Mouse (Mus musculus) intestine, embryonic 16.5 days (tissue): ENCODE measurements around the gene Samd4b. TPM values are rescaled to one million over a fixed set of nuclear protein-coding genes. Genes with fewer than 3 reads are reported as not detected.
A peak's percentile ranks its signal among the peaks of the same experiment; 100 is the strongest.

Experiments used
- ATAC-seq: fragments of 200-750 bp; cut with Nextera tagmentation; 2 replicates; pipeline ENCODE4 v1.8.0; 2017; ENCODE audit warnings: moderate TSS enrichment, moderate library complexity
- H3K27ac ChIP-seq: fragments of 300-500 bp; sonication (generic); 2 replicates; pipeline ENCODE4 v1.5.1; 2014; ENCODE audit warnings: mild to moderate bottlenecking, low read length
- H3K27me3 ChIP-seq: fragments of 300-500 bp; sonication (generic); replicated peaks from 2 replicates; pipeline ENCODE4 v1.6.1; 2014; ENCODE audit warnings: low read length, control low read depth, mixed read lengths; ENCODE audit not compliant: control insufficient read depth, insufficient read depth
- H3K36me3 ChIP-seq: fragments of 300-500 bp; sonication (generic); 2 replicates; pipeline ENCODE4 v1.6.1; 2014; ENCODE audit warnings: low read length, control low read depth; ENCODE audit not compliant: control insufficient read depth, insufficient read depth
- H3K4me1 ChIP-seq: fragments of 300-500 bp; sonication (generic); 2 replicates; pipeline ENCODE4 v1.6.1; 2014; ENCODE audit warnings: low read length, control low read depth, mixed read lengths; ENCODE audit not compliant: control insufficient read depth, insufficient read depth
- H3K4me2 ChIP-seq: fragments of 300-500 bp; sonication (generic); 2 replicates; pipeline ENCODE4 v1.6.1; 2014; ENCODE audit warnings: low read depth, low read length, control low read depth
- H3K4me3 ChIP-seq: fragments of 300-500 bp; sonication (generic); 2 replicates; pipeline ENCODE4 v1.5.1; 2014; ENCODE audit warnings: mild to moderate bottlenecking, low read length
- H3K9ac ChIP-seq: fragments of 300-500 bp; sonication (generic); 2 replicates; pipeline ENCODE4 v1.6.1; 2014; ENCODE audit warnings: low read depth, low read length
- H3K9me3 ChIP-seq: fragments of 300-500 bp; sonication (generic); 2 replicates; pipeline ENCODE4 v1.6.1; 2016; ENCODE audit warnings: low read length, control low read depth; ENCODE audit not compliant: control insufficient read depth
- WGBS: fragments of 180-500 bp; shearing (Covaris S2); extraction: QIAGEN DNeasy Blood & Tissue Kit; methylation state at CpG from one replicate; pipeline ENCODE4 v1.1.7; 2014; 5-methylcytosine and 5-hydroxymethylcytosine counted together
- polyA plus RNA-seq: library from polyadenylated mRNA; unstranded; fragments of >200 nt; fragmentation: Nextera tagmentation; extraction: Ambion mirVana; gene quantifications from 2 replicates; pipeline ENCODE4 v1.2.1, GENCODE M21; 2015

Samd4b gene
- polyA plus RNA-seq, 1 experiment from 2014 or later = 7.8 TPM

- 0 out of 2 replicates have a peak, but pooled peaks have one; percentile 18 for ATAC-seq
Observed at GRCm38 (mm10) chr7:28558486-28558885, 39.5 kb downstream of the Samd4b start.

DNA sequence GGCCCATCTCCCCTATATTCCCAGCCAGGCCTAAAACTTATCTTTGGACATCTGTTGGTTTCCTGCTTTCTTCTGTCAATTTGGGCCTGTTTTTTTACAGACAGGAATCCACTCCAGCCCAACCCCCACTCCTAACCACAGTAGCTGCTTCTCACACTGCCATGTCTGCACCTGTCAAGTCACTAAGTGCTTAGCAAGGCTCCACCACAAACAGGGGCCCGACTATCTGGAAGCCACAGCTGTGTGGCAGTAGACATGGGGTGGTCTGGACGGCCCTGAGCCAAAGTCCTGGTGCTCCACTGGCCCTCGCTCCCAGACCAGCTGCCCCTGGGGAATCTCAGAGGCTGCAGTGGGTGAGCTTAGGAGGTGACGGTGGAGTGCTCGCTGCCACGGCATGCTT lies 40.2 kb downstream of the Samd4b start:
- WGBS = 76% methylated on average over 6 of the region's 6 CpGs
- Histone ChIP-seq H3K4me2 (no peak overlapping the region), H3K36me3 (peaks cover 18% of the 10 kb centered on the region), H3K9ac (no peak overlapping the region), H3K4me1 (peaks cover 16% of the 10 kb centered on the region), H3K27ac (no peak overlapping the region), H3K27me3 (no peaks in the 10 kb centered on the region), H3K9me3 (no peaks in the 10 kb centered on the region), H3K4me3 (no peak overlapping the region)
- no peak for ATAC-seq

More at GRCm38 (mm10) chr7:28558486-28558885, 39.5 kb downstream of the Samd4b start:
- no peak overlapping the region for H3K9ac ChIP-seq
- H3K4me3 ChIP-seq = no peak overlapping the region
- no peak overlapping the region for H3K4me2 ChIP-seq
- no peaks in the 10 kb centered on the region for H3K9me3 ChIP-seq
- peaks cover 20% of the 10 kb centered on the region for H3K36me3 ChIP-seq
- no peaks in the 10 kb centered on the region for H3K27me3 ChIP-seq
- H3K27ac ChIP-seq = no peak overlapping the region
- peaks cover 16% of the 10 kb centered on the region for H3K4me1 ChIP-seq
- WGBS = 57% methylated on average over 4 of the region's 4 CpGs

DNA sequence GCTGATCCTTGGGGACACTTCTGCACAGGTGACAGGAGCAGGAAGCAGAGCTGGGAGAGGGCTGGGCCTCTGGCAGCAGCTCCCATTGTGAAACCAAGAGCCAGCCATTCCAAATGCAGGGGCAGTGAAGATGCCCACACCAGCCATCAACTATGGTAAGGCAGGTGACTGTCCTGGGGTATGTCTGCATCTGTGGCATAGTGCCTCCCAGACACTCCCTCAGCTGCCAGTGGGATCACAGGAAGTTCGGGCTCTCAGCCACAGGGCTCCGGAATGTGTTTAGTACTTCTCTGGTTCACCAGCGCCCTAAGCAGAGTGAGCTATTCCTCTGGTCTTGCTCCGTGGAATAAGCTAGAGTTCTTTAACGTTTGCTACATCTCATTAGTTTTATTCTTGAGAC lies 40.9 kb downstream of the Samd4b start:
- WGBS = 60% methylated on average over 5 of the region's 5 CpGs
- Histone ChIP-seq H3K9me3 (no peaks in the 10 kb centered on the region), H3K36me3 (peaks cover 18% of the 10 kb centered on the region), H3K4me3 (no peak overlapping the region), H3K4me1 (peaks cover 16% of the 10 kb centered on the region), H3K9ac (no peak overlapping the region), H3K27me3 (no peaks in the 10 kb centered on the region), H3K27ac (no peak overlapping the region), H3K4me2 (no peak overlapping the region)
- no peak for ATAC-seq

GRCm38 (mm10) chr7:28555939-28556535 lies 41.9 kb downstream of the Samd4b start:
- no peaks in the 10 kb centered on the region for H3K9me3 ChIP-seq
- peaks cover 16% of the 10 kb centered on the region for H3K4me1 ChIP-seq
- no peak overlapping the region for H3K4me3 ChIP-seq
- 9% methylated on average over 5 of the region's 5 CpGs for WGBS
- H3K36me3 ChIP-seq = peaks cover 12% of the 10 kb centered on the region
- ATAC-seq = peak; percentile 52
- no peak overlapping the region for H3K4me2 ChIP-seq
- H3K27me3 ChIP-seq = no peaks in the 10 kb centered on the region
- H3K9ac ChIP-seq = no peak overlapping the region
- no peak overlapping the region for H3K27ac ChIP-seq

- Histone ChIP-seq H3K9ac (no peak overlapping the region), H3K27ac (no peak overlapping the region), H3K4me1 (peaks cover 10% of the 10 kb centered on the region; the same call in 1 of the 2 replicates), H3K9me3 (no peaks in the 10 kb centered on the region; the same call in 1 of the 2 replicates), H3K27me3 (no peaks in the 10 kb centered on the region), H3K4me3 (no peak overlapping the region), H3K4me2 (no peak overlapping the region), H3K36me3 (no peaks in the 10 kb centered on the region)
- ATAC-seq = no peak
- 87% methylated on average over 6 of the region's 6 CpGs for WGBS
Observed at GRCm38 (mm10) chr7:28553076-28553475, 44.9 kb downstream of the Samd4b start.

DNA sequence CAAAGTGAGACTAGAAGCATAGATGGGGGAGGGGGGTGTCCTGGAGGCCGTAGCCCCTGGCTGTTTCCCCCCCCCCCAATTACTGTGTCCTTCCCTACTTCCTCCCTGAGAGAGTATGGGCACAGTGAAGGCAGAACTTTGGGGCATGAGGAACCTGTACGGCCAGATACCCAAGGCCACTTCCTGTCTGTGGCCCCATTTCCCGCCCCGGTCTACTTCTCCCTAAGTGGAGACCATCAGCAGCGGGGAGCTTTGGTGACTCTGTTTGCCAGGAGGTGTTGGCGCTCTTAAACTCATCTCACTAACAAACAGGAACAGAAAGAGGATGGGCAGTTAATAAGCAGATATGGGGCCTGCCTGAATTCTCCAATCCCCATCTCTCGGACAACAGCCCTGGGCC lies 50.3 kb downstream of the Samd4b start:
- Histone ChIP-seq H3K27me3 (peaks cover 26% of the 10 kb centered on the region), H3K36me3 (no peaks in the 10 kb centered on the region), H3K27ac (no peak overlapping the region), H3K4me1 (peaks cover 20% of the 10 kb centered on the region), H3K9ac (no peak overlapping the region), H3K4me3 (no peak overlapping the region), H3K4me2 (no peak overlapping the region), H3K9me3 (no peaks in the 10 kb centered on the region; the same call in 1 of the 2 replicates)
- no peak for ATAC-seq
- 67% methylated on average over 7 of the region's 7 CpGs for WGBS

DNA sequence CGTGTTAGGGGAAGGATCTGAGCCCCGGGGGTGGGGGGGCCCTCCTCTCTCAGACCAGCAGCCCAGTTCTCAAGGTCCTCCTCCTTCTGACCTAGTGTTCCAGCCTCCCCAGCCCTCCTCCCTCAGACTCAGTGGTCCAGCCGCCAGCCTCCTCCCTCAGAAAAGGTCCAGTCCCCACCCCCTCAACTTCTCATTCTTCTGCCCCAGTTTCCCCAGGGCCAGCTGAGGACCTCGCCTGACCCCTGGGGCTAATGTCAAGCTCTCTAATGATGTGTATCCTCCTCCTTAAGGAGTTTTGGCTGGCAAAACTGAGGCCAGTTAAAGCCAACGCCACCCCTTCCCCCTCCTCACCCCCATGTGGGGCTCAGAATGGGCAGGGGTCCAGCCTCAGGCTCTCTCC lies 50.8 kb downstream of the Samd4b start, which contains the start of gene Nccrp1:
Nccrp1 (minus strand) TSS at position 101 of the 400 bp plus-strand sequence.
- 6% methylated on average over 5 of the region's 5 CpGs for WGBS
- no peak for ATAC-seq
- H3K36me3 ChIP-seq = no peaks in the 10 kb centered on the region
- peak within 1 kb of the TSS; percentile 39; the same call in 1 of the 2 replicates for H3K9ac ChIP-seq
- H3K4me2 ChIP-seq = peak within 1 kb of the TSS; percentile 42
- H3K4me3 ChIP-seq = peak within 1 kb of the TSS; percentile 23
- H3K4me1 ChIP-seq = peaks cover 20% of the 10 kb centered on the region
- H3K9me3 ChIP-seq = no peaks in the 10 kb centered on the region; the same call in 1 of the 2 replicates
- no peak within 1 kb of the TSS for H3K27ac ChIP-seq
- peaks cover 26% of the 10 kb centered on the region for H3K27me3 ChIP-seq

GRCm38 (mm10) chr7:28546649-28547048 lies 51.3 kb downstream of the Samd4b start:
- Histone ChIP-seq H3K9ac (peak overlapping the region; percentile 39; the same call in 1 of the 2 replicates), H3K4me2 (peak overlapping the region; percentile 42), H3K4me3 (peak overlapping the region; percentile 23), H3K36me3 (no peaks in the 10 kb centered on the region), H3K27ac (no peak overlapping the region), H3K27me3 (peaks cover 26% of the 10 kb centered on the region), H3K9me3 (no peaks in the 10 kb centered on the region; the same call in 1 of the 2 replicates), H3K4me1 (peaks cover 20% of the 10 kb centered on the region)
- WGBS = 4% methylated on average over 22 of the region's 22 CpGs
- ATAC-seq = no peak

DNA sequence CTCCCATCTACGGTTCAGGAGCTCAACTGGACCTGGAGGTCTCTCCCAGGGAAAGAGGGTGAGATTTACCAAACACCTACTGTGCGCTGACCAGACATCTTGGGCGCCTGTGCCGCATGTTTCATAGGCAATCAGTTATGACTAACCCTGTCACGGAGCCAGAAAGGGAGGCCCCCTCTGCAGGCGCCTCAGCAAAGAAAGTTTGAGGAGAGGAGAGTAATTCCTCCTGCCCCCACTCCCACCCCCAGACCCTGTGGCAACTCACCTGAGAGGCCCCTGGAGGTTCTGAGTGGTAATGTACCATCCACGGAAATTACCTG lies 52.1 kb downstream of the Samd4b start:
- no peak overlapping the region for H3K9ac ChIP-seq
- H3K4me1 ChIP-seq = peaks cover 20% of the 10 kb centered on the region
- H3K4me3 ChIP-seq = no peak overlapping the region
- H3K27ac ChIP-seq = no peak overlapping the region
- no peak for ATAC-seq
- H3K36me3 ChIP-seq = no peaks in the 10 kb centered on the region
- no peak overlapping the region for H3K4me2 ChIP-seq
- H3K9me3 ChIP-seq = no peaks in the 10 kb centered on the region; the same call in 1 of the 2 replicates
- WGBS = 48% methylated on average over 7 of the region's 7 CpGs
- H3K27me3 ChIP-seq = peaks cover 26% of the 10 kb centered on the region
